Mouse (Mus musculus) spleen, postnatal 4 days (tissue): Measurements from ENCODE around the gene St6galnac4.

ENCODE experiments used
- DNase-seq, 2 experiments: peaks; one replicate each; pipeline ENCODE4 v3.0.0; 2022; ENCODE audit warnings: low spot score in 2 of 2

The St6galnac4 gene

DNA sequence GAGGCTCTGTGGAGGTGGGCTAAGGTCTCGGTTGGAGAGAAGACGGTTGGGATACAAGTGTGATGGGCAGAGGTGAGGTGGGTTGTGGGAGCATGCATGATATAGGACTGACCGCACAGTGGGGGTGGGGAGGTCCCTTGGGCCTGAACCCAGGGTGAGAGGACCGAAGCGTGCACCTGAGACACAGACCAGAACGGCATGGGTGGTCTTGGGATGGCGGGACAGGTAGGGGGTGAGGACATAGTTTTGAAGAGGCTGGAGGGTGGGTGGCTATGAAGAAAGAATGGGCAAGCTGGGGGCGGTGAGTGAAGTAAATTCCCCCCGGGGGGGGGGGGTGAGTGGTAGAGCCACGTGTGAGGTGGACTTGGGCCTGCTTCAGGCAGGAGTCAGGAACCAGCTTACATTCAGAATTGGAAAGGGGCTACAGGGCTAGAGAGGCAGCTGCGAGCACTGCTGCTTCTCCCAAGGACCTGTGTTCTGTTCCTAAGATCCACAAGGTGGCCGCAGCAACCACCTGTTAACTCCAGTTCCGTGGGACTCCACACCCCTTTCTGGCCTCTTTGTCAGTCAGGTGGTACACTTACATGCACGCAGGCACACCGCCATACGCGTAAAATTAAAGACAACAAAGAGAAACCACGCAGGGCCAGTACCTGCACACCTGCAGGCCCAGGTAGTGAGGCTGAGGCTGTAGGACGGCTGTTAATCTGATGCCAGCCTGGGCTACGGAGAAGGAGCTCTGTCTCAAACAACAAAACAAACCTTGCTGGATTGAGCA, 40.6 kb downstream of the St6galnac4 start:
- no peak for DNase-seq

DNA sequence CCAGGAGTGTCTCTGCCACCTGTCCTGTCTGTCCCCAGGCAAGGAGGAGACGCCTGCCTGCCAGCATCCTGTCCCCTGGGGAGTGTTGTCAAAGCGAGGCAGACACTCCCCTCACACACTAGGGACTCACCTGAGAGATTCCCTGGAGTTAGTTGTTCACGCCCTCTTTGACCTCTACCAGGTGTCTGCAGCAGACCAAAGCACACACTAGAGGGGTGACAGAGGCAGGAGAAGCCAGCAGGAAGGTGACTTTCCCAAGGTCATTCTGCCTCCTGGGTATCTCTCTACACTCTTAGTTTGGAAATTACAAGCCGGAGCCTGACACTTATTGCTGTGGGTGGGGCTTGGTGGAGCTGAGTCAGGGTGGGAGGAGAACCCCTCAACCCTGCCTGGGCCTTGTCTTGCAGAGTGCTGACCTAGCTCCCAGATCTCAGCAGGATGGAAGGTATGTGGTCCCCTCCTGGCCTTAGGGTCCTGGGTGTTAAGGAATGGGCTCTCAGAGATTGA, 41.2 kb downstream of the St6galnac4 start:
- no peak for DNase-seq

DNA sequence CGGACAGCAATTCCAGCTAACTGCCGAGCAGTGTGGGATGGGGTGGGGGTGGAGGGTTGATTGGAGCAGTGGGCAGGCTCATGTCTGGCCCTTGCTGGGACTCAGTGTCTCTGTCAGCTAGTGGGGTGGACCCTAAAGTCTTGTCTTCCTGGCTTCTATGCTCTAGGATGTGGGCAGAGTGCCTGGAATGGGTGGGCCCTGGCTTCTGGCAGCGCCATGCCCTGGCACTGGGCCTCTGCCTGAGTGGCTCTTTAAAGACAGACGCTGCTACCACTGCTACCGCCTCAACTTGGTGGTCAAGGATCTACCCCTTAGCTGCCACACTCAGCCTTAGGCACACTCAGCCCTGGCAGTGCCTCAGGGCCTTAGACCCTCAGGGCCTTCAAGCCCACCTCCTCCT, 41.8 kb downstream of the St6galnac4 start:
- no peak for DNase-seq

DNA sequence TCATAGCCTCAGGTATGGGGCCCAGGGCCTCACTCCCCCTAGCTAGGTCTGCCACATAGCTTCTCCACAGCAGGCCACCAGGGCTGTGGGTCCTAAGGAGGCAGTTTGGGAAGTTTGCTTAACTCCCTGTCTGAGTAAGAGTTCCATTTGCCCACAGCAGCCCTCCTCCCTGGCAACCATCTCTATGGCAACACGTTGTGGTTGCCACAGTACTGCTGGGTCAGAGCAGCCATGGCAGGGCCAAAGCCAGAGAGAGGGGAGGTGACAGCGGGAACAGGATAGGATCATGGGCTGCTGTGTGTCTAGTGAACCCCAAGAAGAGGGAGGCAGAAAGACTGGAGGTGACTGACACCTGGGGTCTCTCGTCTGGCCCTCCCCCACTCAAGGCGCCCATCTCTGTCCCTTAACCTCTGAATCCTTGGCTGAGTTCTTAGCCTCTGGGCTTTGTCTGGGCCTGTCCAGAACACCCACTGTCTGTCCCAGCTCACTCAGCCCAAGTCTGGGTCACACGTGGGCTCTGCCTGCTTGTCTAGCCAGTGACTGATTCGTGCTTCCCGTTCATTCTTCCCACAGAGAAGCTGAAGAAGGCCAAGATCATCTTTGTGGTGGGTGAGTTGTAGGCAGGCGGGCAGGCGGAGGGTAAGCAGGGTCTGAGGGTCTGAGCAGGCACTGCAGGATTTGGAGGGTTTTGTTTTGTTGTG, 42.5 kb downstream of the St6galnac4 start:
- DNase-seq: no peak

DNA sequence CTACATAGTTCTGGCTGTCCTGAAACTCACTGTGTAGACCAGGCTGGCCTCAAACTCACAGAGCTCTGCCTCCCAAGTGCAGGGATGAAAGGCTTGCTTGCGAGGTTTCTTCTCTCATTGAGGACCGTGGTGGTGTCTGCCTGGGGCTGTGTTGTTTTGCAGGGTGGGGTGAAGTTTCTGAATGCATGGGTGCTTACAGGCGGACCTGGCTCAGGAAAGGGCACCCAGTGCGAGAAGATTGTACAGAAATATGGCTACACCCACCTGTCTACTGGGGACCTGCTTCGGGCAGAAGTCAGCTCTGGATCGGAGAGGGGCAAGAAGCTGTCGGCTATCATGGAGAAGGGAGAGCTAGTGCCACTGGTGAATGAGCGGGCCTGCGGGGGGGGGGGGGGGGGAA, 43.1 kb downstream of the St6galnac4 start:
- no peak for DNase-seq

DNA sequence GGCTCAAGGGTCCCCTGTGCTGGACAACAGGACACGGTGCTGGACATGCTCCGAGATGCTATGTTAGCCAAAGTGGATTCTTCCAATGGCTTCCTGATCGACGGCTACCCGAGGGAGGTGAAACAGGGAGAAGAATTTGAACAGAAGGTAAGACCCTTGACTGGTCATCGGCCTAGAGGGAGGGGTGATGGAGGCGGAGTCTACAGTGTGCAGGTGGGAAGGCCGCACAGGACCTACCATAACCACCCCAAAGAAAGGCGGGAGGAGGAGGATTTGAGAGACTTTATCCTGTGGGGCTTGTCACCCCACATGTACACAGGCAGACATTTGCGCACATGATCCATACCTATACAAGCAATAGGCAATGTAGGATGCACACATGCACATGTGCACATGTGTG, 44.2 kb downstream of the St6galnac4 start:
- DNase-seq: no peak

DNA sequence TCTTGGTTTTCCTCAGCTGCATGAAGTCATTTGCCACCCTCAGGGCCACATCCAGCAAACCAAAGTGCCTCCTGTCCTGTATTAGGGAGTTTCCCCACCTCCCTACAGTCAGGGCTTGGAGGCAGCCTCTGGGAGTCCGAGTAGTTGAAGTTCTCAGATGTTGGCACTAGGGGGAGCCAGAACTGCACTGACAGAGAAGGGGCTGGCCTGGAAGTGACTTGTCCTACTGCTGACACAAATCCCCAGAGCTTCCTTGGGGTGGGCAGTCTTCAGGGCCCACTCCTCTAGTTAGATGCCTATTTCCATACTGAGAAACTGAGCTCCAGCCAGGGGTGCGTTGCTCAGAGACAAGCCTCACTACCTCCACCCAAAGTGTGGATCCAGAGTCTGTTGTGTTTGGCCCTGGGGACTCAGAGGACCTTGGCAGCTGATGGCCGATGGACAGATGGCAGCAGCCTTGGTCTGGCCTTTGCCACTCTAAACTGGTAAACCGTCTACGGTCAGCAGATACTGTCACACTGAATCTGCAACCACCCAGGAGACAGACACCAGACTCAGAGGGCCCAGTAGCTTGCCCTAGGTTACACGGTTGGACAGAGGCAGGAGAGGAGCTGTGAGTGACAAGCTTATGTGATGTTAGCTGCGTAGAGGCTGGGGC, 45.0 kb downstream of the St6galnac4 start:
- peak; percentile 81 to 91 for DNase-seq

DNA sequence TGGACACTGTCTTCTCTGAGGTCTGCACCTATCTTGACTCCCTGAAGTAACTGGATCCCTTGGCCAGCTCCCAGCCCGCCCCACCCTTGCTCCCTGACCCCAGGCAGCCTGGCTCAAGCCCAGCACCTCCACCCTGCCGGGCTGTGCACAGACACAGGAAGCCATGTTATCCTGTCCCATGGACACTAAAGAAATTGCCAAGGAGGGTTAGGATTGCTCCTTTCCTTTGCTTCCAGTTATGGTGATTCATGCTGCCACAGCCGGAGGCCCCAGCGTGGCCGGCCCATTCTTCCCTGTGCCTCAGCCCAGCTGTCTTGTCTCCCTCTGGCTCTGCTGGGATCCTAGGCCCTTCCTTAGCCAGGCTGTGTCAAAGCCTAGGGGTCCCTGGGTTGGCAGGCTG, 46.8 kb downstream of the St6galnac4 start:
- no peak for DNase-seq

DNA sequence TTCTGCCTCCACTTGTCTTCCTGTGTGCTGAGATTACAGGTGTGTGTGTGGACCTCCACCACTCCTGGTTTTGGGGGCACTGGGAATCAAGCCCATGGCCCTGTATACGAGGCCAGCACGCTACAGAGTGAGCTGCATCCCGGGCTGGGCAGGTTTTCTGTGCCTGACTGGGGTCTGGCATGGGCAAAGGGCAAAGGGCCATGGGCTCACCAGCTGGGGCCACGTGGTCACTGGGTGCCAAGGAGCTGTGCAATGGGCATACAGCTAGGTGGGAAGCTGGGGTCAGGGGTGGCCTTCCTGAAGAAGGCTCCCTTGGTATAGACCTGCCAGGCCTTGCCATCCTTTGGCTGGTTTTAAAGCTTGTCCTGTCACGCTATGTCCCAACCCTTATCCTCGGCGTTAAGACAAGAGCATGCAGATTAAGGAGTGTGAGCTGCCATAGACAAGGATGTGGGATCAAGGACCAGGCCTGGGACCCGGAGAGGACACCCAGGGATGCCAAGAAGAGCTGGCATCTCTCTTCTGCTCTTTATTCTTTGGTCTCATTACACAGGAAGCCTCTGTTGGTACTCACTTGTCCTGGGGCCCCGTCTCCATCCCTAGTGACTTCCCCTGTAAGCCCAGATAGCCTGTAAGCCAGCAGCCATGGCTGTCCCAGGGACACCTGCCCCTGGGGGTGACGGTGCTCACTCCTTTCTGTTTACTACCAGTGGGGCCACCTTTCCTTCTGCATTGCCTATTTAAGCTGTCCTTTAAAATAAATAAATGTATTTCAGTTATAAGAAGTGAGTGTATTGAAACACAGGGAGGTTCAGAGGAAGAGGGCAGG, 47.6 kb downstream of the St6galnac4 start:
- no peak for DNase-seq

DNA sequence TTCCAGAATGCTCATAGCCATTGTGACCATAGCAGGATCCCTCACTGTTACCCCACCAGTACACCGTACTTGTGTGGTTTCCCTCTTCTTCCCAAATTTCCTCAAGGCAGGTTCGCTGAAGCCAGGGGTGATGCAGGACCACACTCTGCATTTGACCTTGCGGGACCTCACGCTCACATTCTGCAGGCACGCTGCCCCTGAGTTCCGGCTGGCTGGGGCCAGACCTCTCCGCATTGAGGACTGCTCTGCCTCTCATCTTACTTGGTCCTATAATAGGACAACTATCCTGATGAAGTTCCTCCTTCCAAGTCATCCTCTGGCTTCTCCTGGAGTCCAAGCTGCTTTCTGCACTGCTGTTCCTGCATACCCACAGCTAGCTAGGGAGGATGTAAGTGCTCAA, 49.7 kb downstream of the St6galnac4 start:
- DNase-seq: no peak

DNA sequence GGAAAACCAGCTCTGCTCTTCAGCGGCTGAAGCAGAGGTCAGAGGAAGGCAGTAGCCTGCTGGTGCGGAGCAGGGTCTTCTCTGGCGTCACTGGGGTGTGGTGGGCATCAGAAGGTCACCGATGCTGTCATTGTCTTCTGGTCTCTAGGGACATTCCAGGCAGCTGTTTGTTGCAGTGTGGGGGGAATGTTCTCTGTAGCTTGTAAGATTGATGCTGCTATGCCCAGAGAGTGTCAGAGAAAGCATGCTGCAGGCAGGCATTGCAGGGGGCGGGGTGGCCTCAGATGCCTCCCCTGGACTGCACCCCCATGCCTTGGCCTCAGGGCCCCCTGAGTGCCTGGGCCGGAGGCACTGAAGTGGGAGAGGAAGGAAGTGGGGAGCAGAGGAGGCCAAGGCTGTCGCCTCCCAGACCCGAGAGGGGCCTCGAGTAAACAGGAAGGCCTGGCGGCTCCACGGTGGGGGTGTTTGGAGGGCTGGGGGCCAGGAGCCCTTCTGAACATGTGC, 50.9 kb downstream of the St6galnac4 start:
- peak; percentile 73 to 79 for DNase-seq

DNA sequence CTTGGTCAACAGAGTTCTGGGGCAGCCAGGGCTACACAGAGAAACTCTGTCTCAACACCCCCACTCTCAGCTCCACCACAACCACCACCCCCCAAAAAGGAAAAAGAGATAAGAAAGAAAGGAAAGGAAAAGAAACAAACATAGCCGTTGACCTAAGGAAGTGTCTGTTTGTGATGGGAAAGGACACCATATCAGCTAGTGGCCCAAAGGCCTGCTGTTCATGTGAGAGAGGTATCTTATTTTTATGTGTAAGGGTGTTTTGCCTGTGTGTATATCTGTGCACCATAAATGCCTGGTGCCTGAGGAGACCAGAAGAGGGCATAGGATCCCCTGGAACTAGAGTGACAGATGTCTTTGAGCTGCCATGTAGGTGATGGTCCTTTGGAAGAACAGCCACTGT, 52.7 kb downstream of the St6galnac4 start:
- no peak for DNase-seq

DNA sequence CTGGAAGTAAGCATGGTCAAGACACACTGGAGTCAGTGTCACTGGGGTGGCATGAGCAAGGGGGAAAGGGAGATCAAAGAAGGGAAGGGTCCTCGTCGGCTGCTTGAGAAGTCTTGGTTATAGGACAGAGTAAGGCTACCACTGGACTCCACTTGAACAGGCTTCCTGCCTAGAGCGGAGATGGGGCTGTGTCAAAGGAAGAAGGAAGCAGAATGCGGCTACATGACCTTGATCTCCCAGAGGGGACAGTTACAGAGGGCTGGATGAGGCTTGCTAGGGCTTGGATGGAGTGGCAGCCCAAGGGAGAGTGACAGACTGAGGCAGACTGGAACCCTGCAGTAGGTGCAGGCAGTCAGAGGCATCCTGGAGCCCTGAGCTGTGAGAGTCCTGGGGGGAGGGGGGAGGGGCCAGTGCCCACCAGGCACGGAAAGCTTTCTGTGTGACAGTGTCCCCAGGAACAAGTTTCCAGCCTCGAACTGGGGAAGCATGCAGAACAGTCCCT, 53.7 kb downstream of the St6galnac4 start:
- no peak for DNase-seq

DNA sequence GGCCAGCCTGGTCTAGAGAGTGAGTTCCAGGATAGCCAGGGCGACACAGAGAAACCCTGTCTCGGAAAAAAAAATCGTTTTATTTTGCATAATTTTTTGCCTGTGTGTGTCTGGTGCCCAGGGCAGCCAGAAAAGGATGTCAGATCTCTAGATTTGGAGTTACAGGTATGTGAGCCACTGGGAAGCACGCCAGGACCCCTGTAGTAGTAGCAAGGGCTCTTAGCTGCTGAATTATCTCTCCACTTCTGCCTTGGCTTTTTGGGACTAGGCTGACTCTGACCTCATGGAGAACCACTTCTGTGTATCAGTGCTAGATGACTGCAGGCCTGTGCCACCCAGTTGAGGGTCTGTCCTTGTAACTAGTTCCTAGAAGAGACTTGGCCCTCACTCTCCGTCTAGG, 54.9 kb downstream of the St6galnac4 start:
- no peak for DNase-seq

DNA sequence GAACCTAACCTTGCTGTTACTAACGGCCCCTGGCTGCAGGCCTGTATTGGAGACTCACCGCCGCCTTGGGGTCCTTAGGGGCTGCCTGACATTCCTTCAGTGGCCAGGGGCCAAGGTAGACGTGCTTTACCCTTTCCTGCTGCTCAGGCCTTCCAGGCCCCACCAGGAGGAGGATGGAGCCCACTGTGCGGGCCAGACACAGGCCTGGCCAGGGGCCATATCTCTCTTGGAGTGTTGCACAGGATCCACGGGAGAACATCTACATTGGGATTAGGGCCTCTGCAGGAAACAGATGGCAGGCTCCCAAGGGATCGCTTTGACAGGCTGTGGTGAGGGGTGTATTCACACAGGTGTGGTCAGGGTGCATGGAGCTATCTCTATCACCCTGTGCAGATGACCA, 55.9 kb downstream of the St6galnac4 start:
- DNase-seq: no peak

DNA sequence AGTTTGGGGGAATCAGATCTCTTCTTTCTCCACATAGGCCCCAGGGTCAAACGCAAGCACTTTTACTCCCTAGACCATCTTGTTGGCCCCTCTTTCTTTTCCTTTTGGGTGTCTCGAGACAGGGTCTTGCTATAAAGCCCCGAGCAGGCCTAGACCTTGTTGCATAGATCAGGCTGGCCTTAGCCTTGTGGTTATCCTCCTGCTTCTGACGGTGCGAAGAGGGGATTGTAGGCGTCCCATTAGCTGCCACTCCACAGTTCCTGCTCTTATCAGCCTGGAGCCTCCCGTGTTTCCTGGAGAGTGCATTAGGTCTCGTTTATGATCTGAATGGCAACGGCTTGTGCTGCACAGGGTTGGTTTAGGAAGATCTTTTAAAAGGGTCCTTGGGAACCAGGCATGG, 57.2 kb downstream of the St6galnac4 start:
- DNase-seq: no peak

DNA sequence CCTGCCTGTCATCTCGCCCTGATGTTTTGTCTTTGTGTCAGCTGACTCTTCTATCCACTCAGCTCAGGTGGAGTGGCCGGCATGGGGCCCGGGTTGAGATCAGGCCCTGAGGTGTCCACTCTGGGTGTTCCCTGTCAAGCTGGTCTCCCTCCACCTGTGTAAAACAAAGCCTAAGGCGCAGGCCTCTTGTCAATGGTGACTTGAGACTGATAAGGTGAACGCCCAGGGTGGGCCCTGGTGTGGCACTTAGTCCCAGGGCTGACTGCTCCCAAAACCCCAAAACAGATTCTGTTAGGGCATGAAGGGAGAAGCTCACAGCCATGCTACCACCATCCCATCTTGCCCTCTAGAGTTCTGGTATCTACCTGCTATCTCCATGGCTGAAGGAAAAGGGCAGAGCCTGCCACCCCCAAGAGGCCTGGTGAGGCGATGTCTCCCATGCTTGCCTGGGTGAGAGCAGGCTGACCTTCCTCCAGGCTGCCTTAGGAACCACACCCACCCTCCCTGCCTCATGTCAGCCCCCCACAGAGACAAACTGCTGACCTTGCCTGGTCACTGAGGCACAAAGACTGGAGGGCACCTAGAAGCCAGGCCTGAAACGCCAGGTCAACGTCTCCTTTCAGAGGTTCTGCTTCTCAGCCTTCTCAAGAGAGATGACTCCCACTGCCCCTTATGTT, 58.0 kb downstream of the St6galnac4 start:
- no peak for DNase-seq

DNA sequence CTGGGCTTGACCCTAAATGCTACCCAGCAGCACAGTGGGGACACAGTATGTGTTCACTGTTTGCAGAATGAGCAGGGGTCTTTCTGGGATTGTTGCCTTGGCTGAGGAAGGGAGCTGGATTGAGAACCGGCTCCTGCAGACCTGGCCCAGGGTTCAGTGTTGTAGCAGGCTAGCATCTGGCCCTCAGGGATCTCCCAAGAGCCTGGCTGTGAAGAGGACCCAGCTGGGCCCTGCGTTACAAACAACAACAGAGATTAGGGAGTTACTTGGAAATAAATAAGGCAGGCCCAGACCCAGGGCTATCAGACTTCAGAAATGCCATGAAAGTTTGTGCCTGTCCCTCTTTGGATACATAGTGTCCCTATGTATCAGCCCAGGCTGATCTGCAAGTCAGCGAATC, 58.8 kb downstream of the St6galnac4 start:
- DNase-seq: no peak

DNA sequence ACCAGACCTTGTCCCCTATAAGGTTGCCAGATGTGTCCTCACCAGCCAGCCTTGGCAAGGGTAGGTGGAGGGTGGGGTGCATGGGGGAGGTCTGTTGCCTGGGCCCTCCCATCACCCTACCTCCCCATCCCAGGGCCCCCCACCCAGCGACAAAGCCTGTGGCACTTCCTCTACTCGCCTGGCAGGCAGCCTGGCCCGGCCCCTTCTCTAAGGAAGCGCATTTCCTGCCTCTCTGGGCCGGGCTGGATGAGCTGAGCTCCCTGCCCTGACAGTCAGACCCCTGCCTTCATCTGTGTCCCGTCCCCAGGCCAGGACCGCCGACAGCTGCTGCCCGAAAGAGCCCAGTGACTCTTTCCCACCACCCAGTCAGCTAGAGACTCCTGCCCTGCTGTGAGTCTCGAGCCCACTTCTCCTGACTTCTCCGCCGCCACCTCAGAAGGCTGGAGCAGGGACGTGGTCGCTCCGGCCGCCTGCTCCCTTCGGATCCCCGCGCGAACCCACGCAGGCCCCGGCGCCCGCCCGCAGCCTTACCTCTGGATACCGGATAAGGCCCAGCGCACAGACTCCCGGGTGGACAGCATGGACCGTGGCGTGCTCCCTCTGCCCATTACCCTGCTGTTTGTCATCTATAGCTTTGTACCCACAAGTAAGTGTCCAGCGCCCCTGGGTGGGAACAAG, 59.6 kb downstream of the St6galnac4 start, which contains the start of gene Eng:
Eng (plus strand) TSS at position 217 of the 678 bp plus-strand sequence.
- peak in 1 of 2 experiments; percentile 47 for DNase-seq

DNA sequence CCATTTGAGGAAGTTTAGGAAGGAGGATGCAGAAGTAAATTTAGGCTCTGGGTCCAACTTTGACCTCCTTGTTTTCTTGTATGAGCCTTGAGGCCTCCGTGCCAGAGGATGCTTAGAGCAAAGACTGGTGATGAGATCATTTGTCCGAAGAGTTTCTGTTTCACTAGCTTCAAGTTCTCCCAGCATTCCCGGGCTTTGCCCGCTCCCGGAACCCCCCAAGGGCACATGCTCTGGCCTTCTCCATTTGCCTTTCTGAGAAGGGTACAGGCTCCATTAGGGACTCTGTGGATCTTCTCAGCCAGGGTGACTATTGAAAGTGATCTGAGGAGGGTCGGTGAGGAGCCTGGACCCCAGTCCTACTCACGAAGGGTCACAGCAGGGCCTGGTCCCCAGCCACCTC, 60.5 kb downstream of the St6galnac4 start:
- no peak for DNase-seq
